Mouse (Mus musculus): ENCODE measurements around the gene Gpr27. TPM values are rescaled to one million over a fixed set of nuclear protein-coding genes. Genes with fewer than 3 reads are reported as not detected.

Gpr27 gene
- total RNA-seq, 2 experiments from 2014 or later, result 44.7 to 48.2 TPM

- no peak for DNase-seq (ENCODE audit: low spot score in 2 of 2)
- intact Hi-C loops (cut with DNase I), result no loop called here
Measured at GRCm38 (mm10) chr6:99732673-99733072, 40.2 kb downstream of the Gpr27 start.

GRCm38 (mm10) chr6:99734666-99735065 lies 42.2 kb downstream of the Gpr27 start:
- DNase-seq (ENCODE audit: low spot score in 2 of 2), result no peak

GRCm38 (mm10) chr6:99742866-99743265 lies 50.4 kb downstream of the Gpr27 start:
- intact Hi-C loops (cut with DNase I), result no loop called here
- no peak for DNase-seq (ENCODE audit: low spot score in 2 of 2)

More at GRCm38 (mm10) chr6:99734666-99735065, 42.2 kb downstream of the Gpr27 start:
- intact Hi-C loops (cut with DNase I), result no loop called here

Other genes with a start within 250 kb of the Gpr27 start
- gene Foxp1, start 170.0 kb upstream of the Gpr27 start, total RNA-seq (2021), result 100 to 1,000 TPM; 142 TPM
- 10 to 100 TPM; 14.9 to 17.3 TPM for gene Eif4e3, start 25.9 kb upstream of the Gpr27 start, total RNA-seq (2021)
- 10 to 100 TPM in 1 of 2 experiments, 1 to 10 TPM in 1; 6.3 to 11.9 TPM for gene Gm20696, start 25.9 kb upstream of the Gpr27 start, total RNA-seq (2021)
- 1 to 10 TPM in 1 of 2 experiments, under 1 TPM in 1; 0.39 to 1.2 TPM for gene Prok2, start 33.7 kb downstream of the Gpr27 start, total RNA-seq (2021)